Mouse (Mus musculus): ENCODE results near the gene Pik3r3. TPM values are rescaled to one million over a fixed set of nuclear protein-coding genes. Genes with fewer than 3 reads are reported as not detected.
A peak's percentile ranks its signal among the peaks of the same experiment; 100 is the strongest.

Gene Pik3r3
- total and polyA plus RNA-seq, 2 experiments from 2014 or later = 8.5 to 10.3 TPM

DNA sequence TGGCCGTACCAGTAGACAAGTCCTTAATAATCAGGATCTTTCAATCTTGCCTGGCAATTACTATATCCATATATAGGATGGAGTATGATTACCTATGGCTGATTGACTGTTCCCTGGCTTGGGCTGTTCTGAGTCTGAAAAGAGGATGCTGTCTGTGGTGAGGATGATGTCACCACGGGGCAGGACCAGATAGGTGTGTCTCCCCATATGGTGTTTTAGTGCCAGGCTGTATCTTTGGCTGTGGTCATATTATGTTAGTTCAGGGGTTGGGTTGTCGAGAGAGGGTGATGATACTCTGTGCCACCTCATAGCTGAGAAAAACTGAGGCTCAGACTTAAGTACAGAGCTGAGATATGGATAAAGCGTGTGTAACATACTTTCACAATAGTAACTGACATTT is 36.3 kb upstream of the Pik3r3 start:
- Histone ChIP-seq H3K9me3 (replicated peaks; ENCODE audit: control insufficient read depth, low read length) (no peaks in the 10 kb centered on the region), H3K27ac (ENCODE audit: low read depth) (no peak overlapping the region), H3K9ac (replicated peaks; ENCODE audit: low read depth, low read length) (no peak overlapping the region), H3K4me3 (ENCODE audit: low read depth, low read length) (no peak overlapping the region), H3K4me2 (ENCODE audit: low read depth, low read length) (no peak overlapping the region), H3K27me3 (ENCODE audit: control insufficient read depth, insufficient read depth, low read length) (no peaks in the 10 kb centered on the region), H3K36me3 (replicated peaks; ENCODE audit: control insufficient read depth, insufficient read depth, low read length) (no peaks in the 10 kb centered on the region), H3K4me1 (ENCODE audit: control insufficient read depth, insufficient read depth) (peaks cover 10% of the 10 kb centered on the region)
- no peak for DNase-seq (ENCODE audit: low spot score)
- TF ChIP-seq CTCF (IDR thresholded peaks at IDR 0.05; ENCODE audit: low read depth) = no peak
- TF ChIP-seq EP300 (IDR thresholded peaks at IDR 0.05; ENCODE audit: low read depth) = no peak
- 79% methylated on average over 4 of the region's 4 CpGs for WGBS
- ATAC-seq (ENCODE audit: insufficient read depth, low read depth) = no peak

DNA sequence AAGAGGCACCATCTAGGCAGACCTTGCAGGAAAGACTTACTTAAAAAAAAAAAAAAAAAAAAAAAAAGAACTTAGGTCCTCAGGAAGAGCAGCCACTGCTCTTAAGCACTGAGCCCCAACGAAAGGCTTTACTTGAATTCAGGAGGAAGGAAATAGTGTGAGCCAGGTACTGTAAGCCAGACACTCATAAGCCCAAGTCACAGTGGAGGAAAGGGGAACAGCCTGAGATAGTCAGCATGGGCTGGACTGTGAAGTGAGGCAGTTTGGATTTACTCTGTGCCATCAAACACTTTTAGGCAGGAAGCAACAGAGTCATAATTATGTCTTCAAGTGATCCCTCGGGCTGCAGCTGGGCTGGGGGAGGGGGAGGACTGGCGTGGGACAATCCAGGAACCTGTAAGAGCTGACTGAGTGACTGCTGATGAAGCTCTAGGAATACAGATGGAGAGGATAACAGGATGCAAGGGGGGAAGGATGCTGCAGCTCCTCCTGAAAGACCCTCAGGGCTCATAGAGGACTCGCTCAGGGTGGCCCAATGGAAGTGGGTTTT is 29.1 kb upstream of the Pik3r3 start:
- H3K36me3 ChIP-seq (replicated peaks; ENCODE audit: control insufficient read depth, insufficient read depth, low read length) = no peaks in the 10 kb centered on the region
- no peak overlapping the region for H3K4me3 ChIP-seq (ENCODE audit: low read depth, low read length)
- H3K9me3 ChIP-seq (replicated peaks; ENCODE audit: control insufficient read depth, low read length) = no peaks in the 10 kb centered on the region
- no peak for TF ChIP-seq CTCF (IDR thresholded peaks at IDR 0.05; ENCODE audit: low read depth)
- no peak for TF ChIP-seq EP300 (IDR thresholded peaks at IDR 0.05; ENCODE audit: low read depth)
- no peaks in the 10 kb centered on the region for H3K27me3 ChIP-seq (ENCODE audit: control insufficient read depth, insufficient read depth, low read length)
- WGBS = 39% methylated on average over 4 of the region's 4 CpGs
- DNase-seq (ENCODE audit: low spot score) (no peak), ATAC-seq (ENCODE audit: insufficient read depth, low read depth) (no peak)
- H3K27ac ChIP-seq (ENCODE audit: low read depth) = no peak overlapping the region
- H3K4me1 ChIP-seq (ENCODE audit: control insufficient read depth, insufficient read depth) = 0 out of 2 replicates have a peak, but pooled peaks cover 3% of the 10 kb centered on the region
- H3K4me2 ChIP-seq (ENCODE audit: low read depth, low read length) = no peak overlapping the region
- no peak overlapping the region for H3K9ac ChIP-seq (replicated peaks; ENCODE audit: low read depth, low read length)

DNA sequence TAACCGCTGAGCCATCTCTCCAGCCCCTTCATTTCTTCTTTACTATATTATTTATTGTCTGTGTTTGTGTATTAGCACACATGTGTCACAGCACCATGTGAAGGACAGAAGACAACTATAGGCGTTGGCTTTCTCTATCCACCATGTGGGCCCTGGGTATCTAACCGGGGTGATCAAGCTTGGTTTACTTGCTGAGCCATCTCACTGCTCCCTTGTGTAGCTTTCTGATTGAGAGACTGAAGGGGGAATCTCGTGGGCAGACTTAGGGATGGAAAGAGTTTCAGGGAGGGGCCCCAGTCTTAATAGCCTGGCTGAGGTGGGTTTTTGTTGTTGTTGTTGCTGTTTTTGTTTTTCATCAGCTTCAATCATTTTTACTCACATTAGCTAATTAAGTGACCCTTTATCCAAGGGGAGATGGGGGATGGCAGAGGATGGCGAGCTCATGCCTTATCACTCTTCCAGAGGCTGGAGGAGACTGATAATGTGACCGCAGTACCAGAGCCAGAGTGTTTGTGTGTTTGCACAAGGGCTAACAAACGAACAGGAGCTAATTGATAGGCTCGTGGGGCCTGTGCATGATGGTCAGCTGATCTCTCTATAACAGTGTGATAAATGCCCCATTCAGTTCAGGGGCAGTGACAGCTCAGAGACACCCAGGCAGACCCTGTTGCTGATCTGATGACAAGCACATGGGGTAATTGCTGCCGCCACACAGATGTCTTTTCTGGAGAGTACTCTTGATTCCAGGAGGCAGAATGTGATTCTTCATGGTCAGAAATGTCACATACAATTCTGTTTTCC is 27.6 kb upstream of the Pik3r3 start:
- no peak for DNase-seq (ENCODE audit: low spot score)
- no peak for ATAC-seq (ENCODE audit: insufficient read depth, low read depth)
- Histone ChIP-seq H3K36me3 (replicated peaks; ENCODE audit: control insufficient read depth, insufficient read depth, low read length) (no peaks in the 10 kb centered on the region), H3K4me1 (ENCODE audit: control insufficient read depth, insufficient read depth) (0 out of 2 replicates have a peak, but pooled peaks cover 3% of the 10 kb centered on the region), H3K9ac (replicated peaks; ENCODE audit: low read depth, low read length) (no peak overlapping the region), H3K27ac (ENCODE audit: low read depth) (no peak overlapping the region), H3K9me3 (replicated peaks; ENCODE audit: control insufficient read depth, low read length) (no peaks in the 10 kb centered on the region), H3K27me3 (ENCODE audit: control insufficient read depth, insufficient read depth, low read length) (no peaks in the 10 kb centered on the region), H3K4me2 (ENCODE audit: low read depth, low read length) (no peak overlapping the region), H3K4me3 (ENCODE audit: low read depth, low read length) (no peak overlapping the region)
- WGBS = 43% methylated on average over 9 of the region's 9 CpGs
- TF ChIP-seq EP300 (IDR thresholded peaks at IDR 0.05; ENCODE audit: low read depth) (no peak), CTCF (IDR thresholded peaks at IDR 0.05; ENCODE audit: low read depth) (no peak)

DNA sequence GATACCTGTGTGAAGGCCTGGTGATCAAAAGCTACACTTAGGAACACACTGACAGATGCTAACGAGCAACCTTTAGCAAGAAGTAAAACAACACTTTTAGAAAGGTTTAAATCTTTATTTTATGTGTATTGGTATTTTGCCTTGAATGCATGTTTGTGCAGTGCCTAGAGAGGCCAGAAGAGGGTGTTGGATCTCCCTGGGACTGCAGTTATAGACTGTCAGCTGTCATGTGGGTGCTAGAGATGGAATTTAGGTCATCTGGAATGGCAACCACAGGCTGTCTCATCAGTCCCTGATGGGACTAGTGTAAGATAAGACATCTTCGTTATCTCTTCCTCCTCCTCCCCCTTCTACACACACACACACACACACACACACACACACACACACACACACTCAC is 23.0 kb upstream of the Pik3r3 start:
- ATAC-seq (ENCODE audit: insufficient read depth, low read depth) (no peak), DNase-seq (ENCODE audit: low spot score) (no peak)
- H3K4me1 ChIP-seq (ENCODE audit: control insufficient read depth, insufficient read depth) = 0 out of 2 replicates have a peak, but pooled peaks cover 3% of the 10 kb centered on the region
- no peaks in the 10 kb centered on the region for H3K9me3 ChIP-seq (replicated peaks; ENCODE audit: control insufficient read depth, low read length)
- no peak overlapping the region for H3K27ac ChIP-seq (ENCODE audit: low read depth)
- H3K4me2 ChIP-seq (ENCODE audit: low read depth, low read length) = no peak overlapping the region
- WGBS = 53% methylated on average over 2 of the region's 2 CpGs
- H3K4me3 ChIP-seq (ENCODE audit: low read depth, low read length) = no peak overlapping the region
- no peaks in the 10 kb centered on the region for H3K36me3 ChIP-seq (replicated peaks; ENCODE audit: control insufficient read depth, insufficient read depth, low read length)
- H3K27me3 ChIP-seq (ENCODE audit: control insufficient read depth, insufficient read depth, low read length) = no peaks in the 10 kb centered on the region
- TF ChIP-seq EP300 (IDR thresholded peaks at IDR 0.05; ENCODE audit: low read depth) (no peak), CTCF (IDR thresholded peaks at IDR 0.05; ENCODE audit: low read depth) (peak; percentile 30)
- no peak overlapping the region for H3K9ac ChIP-seq (replicated peaks; ENCODE audit: low read depth, low read length)

DNA sequence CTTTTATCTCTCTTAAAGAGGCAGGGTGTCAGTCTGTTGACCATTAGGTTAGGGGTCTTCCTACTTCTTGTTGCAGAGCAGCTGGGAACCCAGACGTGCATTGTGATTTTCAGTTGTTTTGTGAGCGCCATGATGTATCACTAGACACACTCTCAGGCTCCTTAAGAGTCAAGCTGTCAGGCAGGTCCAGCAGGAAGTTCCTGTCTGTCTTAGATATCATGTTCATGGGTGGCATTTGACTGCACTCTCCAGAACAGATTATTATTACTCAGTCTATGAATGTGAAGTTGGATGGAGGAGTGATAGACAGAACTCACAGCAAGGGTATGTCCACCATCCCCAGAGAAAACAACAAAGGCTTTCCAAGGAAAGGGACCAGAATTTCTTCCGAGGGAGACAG is 17.0 kb upstream of the Pik3r3 start:
- no peaks in the 10 kb centered on the region for H3K36me3 ChIP-seq (replicated peaks; ENCODE audit: control insufficient read depth, insufficient read depth, low read length)
- WGBS = 58% methylated on average over 3 of the region's 3 CpGs
- H3K4me2 ChIP-seq (ENCODE audit: low read depth, low read length) = no peak overlapping the region
- no peak overlapping the region for H3K4me3 ChIP-seq (ENCODE audit: low read depth, low read length)
- no peaks in the 10 kb centered on the region for H3K9me3 ChIP-seq (replicated peaks; ENCODE audit: control insufficient read depth, low read length)
- H3K4me1 ChIP-seq (ENCODE audit: control insufficient read depth, insufficient read depth) = no peaks in the 10 kb centered on the region
- no peak overlapping the region for H3K27ac ChIP-seq (ENCODE audit: low read depth)
- DNase-seq (ENCODE audit: low spot score) (no peak), ATAC-seq (ENCODE audit: insufficient read depth, low read depth) (no peak)
- no peaks in the 10 kb centered on the region for H3K27me3 ChIP-seq (ENCODE audit: control insufficient read depth, insufficient read depth, low read length)
- no peak overlapping the region for H3K9ac ChIP-seq (replicated peaks; ENCODE audit: low read depth, low read length)
- TF ChIP-seq CTCF (IDR thresholded peaks at IDR 0.05; ENCODE audit: low read depth) (no peak), EP300 (IDR thresholded peaks at IDR 0.05; ENCODE audit: low read depth) (no peak)
